Mouse (Mus musculus) heart, embryonic 16.5 days (tissue): ENCODE data around the gene Serpinc1. TPM values are rescaled to one million over a fixed set of nuclear protein-coding genes. Genes with fewer than 3 reads are reported as not detected.

ENCODE experiments used
- polyA plus RNA-seq: library from polyadenylated mRNA; unstranded; fragments of >200 nt; fragmentation: Nextera tagmentation; extraction: Ambion mirVana; gene quantifications from 2 replicates; pipeline ENCODE4 v1.2.1, GENCODE M21; 2015

Serpinc1 gene
- polyA plus RNA-seq, 1 experiment from 2014 or later, result 2.0 TPM

Other genes with a start within 250 kb of the Serpinc1 start
- 83.9 and 93.4 TPM in 2 replicates for gene Rabgap1l, start 185.4 kb upstream of the Serpinc1 start, polyA plus RNA-seq
- 5.8 and 6.5 TPM in 2 replicates for gene Rc3h1, start 72.2 kb upstream of the Serpinc1 start, polyA plus RNA-seq
- 6.5 and 7.9 TPM in 2 replicates for gene Zbtb37, start 56.3 kb downstream of the Serpinc1 start, polyA plus RNA-seq
- 29.3 and 30.9 TPM in 2 replicates for gene Dars2, start 92.1 kb downstream of the Serpinc1 start, polyA plus RNA-seq
- gene Cenpl, start 92.1 kb downstream of the Serpinc1 start, polyA plus RNA-seq, result 21.0 and 22.9 TPM in 2 replicates
- 11.4 and 13.4 TPM in 2 replicates for gene Klhl20, start 152.9 kb downstream of the Serpinc1 start, polyA plus RNA-seq
- gene Ankrd45, start 164.1 kb downstream of the Serpinc1 start, polyA plus RNA-seq, result 3.8 and 4.6 TPM in 2 replicates
- gene Tex50, start 180.7 kb downstream of the Serpinc1 start, polyA plus RNA-seq, result 0.20 and 0.31 TPM in 2 replicates